Mouse (Mus musculus): ENCODE measurements at regions not wholly inside any gene's neighbourhood (a gene's known extent, or its start where the extent isn't known, plus 50 kb on each side); places are given as distances from the start of the nearest gene placed in this dataset.

GRCm38 (mm10) chr6:11109773-11110172, 797.5 kb downstream of the Ndufa4 start:
- Histone ChIP-seq H3K9ac (replicated peaks; ENCODE audit: low read length, poor library complexity, severe bottlenecking) (no peak overlapping the region), H3K27ac (ENCODE audit: low read depth, low read length) (no peak overlapping the region), H3K4me1 (ENCODE audit: insufficient read depth, low read length) (no peaks in the 10 kb centered on the region), H3K27me3 (ENCODE audit: insufficient read depth, low read length) (no peaks in the 10 kb centered on the region), H3K36me3 (ENCODE audit: insufficient read depth, low read length) (no peaks in the 10 kb centered on the region), H3K4me2 (ENCODE audit: low read depth, low read length, poor library complexity, severe bottlenecking) (no peak overlapping the region), H3K4me3 (ENCODE audit: low read depth, low read length) (no peak overlapping the region), H3K9me3 (ENCODE audit: low read length) (no peaks in the 10 kb centered on the region)
- TF ChIP-seq CTCF (IDR thresholded peaks at IDR 0.05): no peak
- ATAC-seq (ENCODE audit: low FRiP score) (no peak), DNase-seq (ENCODE audit: low spot score) (no peak)

GRCm38 (mm10) chr6:11108346-11108966, 798.8 kb downstream of the Ndufa4 start:
- Histone ChIP-seq H3K4me3 (ENCODE audit: low read depth, low read length) (no peak overlapping the region), H3K9ac (replicated peaks; ENCODE audit: low read length, poor library complexity, severe bottlenecking) (no peak overlapping the region), H3K27me3 (ENCODE audit: insufficient read depth, low read length) (no peaks in the 10 kb centered on the region), H3K36me3 (ENCODE audit: insufficient read depth, low read length) (no peaks in the 10 kb centered on the region), H3K9me3 (ENCODE audit: low read length) (no peaks in the 10 kb centered on the region), H3K4me1 (ENCODE audit: insufficient read depth, low read length) (no peaks in the 10 kb centered on the region), H3K27ac (ENCODE audit: low read depth, low read length) (no peak overlapping the region), H3K4me2 (ENCODE audit: low read depth, low read length, poor library complexity, severe bottlenecking) (no peak overlapping the region)
- no peak for ATAC-seq (ENCODE audit: low FRiP score)
- no peak for DNase-seq (ENCODE audit: low spot score)
- TF ChIP-seq CTCF (IDR thresholded peaks at IDR 0.05): no peak
- 67% methylated on average over 7 of the region's 7 CpGs for WGBS

- Histone ChIP-seq H3K27me3 (ENCODE audit: insufficient read depth, low read length) (no peaks in the 10 kb centered on the region), H3K27ac (ENCODE audit: low read depth, low read length) (no peak overlapping the region), H3K4me2 (ENCODE audit: low read depth, low read length, poor library complexity, severe bottlenecking) (no peak overlapping the region), H3K36me3 (ENCODE audit: insufficient read depth, low read length) (no peaks in the 10 kb centered on the region), H3K4me1 (ENCODE audit: insufficient read depth, low read length) (no peaks in the 10 kb centered on the region), H3K9ac (replicated peaks; ENCODE audit: low read length, poor library complexity, severe bottlenecking) (no peak overlapping the region), H3K9me3 (ENCODE audit: low read length) (no peaks in the 10 kb centered on the region), H3K4me3 (ENCODE audit: low read depth, low read length) (no peak overlapping the region)
- ATAC-seq (ENCODE audit: low FRiP score) (no peak), DNase-seq (ENCODE audit: low spot score) (peak; percentile 9)
- no peak for TF ChIP-seq CTCF (IDR thresholded peaks at IDR 0.05)
- 60% methylated on average over 3 of the region's 3 CpGs for WGBS
Observed at GRCm38 (mm10) chr6:11103415-11103814, 803.9 kb downstream of the Ndufa4 start.

DNA sequence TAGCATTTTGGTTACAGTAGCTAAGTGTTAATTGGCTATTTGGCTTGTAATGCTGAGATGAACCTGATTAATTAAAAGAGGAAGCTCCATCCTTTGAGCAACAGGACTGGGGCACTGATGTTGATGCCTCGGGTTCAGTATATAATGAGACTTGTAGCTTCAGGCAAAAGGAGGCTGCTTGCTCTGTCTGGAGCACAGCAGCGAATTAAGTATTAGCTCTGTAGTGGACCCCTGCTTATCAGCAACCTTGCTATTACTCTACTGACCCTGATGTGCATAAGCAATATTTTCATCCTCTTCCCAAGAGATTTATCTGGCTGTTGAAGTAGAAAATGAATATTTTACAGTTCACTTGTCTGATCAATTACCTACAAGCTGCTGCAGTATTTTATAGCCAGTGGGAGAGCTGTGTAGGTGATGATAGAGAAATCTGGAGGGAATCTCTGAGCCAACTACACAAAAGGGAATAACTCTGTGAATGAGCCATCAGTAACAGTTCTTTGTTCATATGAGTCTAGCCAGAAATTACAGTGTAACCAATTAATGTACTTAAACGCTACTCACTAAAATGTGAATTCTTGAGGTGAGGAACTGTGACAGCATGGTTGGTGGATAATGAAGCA, 846.2 kb downstream of the Ndufa4 start:
- 37% methylated on average over 3 of the region's 3 CpGs for WGBS
- Histone ChIP-seq H3K4me3 (ENCODE audit: low read depth, low read length) (no peak overlapping the region), H3K9ac (replicated peaks; ENCODE audit: low read length, poor library complexity, severe bottlenecking) (no peak overlapping the region), H3K4me1 (ENCODE audit: insufficient read depth, low read length) (no peaks in the 10 kb centered on the region), H3K27ac (ENCODE audit: low read depth, low read length) (no peak overlapping the region), H3K9me3 (ENCODE audit: low read length) (no peaks in the 10 kb centered on the region), H3K27me3 (ENCODE audit: insufficient read depth, low read length) (no peaks in the 10 kb centered on the region), H3K4me2 (ENCODE audit: low read depth, low read length, poor library complexity, severe bottlenecking) (no peak overlapping the region), H3K36me3 (ENCODE audit: insufficient read depth, low read length) (no peaks in the 10 kb centered on the region)
- ATAC-seq (ENCODE audit: low FRiP score): peak; percentile 68; the same call in 1 of the 2 replicates
- TF ChIP-seq CTCF (IDR thresholded peaks at IDR 0.05): no peak
- peak; percentile 71 for DNase-seq (ENCODE audit: low spot score)
